Mouse (Mus musculus): ENCODE measurements around the gene Glce. TPM values are rescaled to one million over a fixed set of nuclear protein-coding genes. Genes with fewer than 3 reads are reported as not detected.
A peak's percentile ranks its signal among the peaks of the same experiment; 100 is the strongest.

Gene Glce
- total RNA-seq (2015; ENCODE audit: low replicate concordance): 0.38 and 7.1 TPM in 2 replicates
- 2.2 and 4.3 TPM in 2 replicates for total RNA-seq (2017; ENCODE audit: low replicate concordance)

DNA sequence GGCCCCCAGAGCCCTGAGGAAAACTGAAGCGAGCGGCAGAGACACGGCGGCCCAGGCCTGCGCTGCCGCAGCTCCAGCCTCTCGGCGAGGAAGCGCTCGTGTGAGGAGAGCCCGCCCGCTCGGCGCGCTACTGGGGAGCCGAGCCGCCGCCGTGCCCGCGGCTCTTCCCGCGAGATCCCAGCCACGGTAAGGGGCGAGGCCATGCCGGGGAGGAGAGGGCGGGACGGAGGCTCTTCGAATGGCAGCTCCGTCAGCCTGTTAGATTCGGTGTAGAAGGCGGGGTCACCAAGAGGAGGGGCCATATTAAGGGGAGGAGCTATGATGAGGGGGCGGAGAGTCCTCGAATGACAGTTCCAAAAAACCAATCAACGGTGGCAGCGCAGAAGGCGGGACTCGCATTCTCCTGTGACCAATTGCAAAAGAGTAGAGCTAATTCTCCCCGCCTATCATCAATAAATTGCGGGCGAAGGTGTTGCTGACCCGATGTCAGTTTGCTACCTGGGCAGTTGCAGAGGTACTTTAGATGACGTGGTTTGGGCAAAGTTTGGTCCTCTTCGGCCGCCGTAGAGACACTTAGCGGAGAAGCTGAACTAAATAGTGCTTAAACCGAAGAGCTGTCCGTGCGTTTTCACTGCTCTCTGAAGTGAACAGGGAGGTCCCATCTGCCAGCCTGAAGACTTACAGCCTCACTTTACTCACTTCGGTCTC lies at the start of gene Glce:
Gene Glce (minus strand): TSS at position 148 of the 708 bp plus-strand sequence.
- peak; percentile 97 for ATAC-seq (replicated peaks; ENCODE audit: low FRiP score, poor library complexity, severe bottlenecking)

DNA sequence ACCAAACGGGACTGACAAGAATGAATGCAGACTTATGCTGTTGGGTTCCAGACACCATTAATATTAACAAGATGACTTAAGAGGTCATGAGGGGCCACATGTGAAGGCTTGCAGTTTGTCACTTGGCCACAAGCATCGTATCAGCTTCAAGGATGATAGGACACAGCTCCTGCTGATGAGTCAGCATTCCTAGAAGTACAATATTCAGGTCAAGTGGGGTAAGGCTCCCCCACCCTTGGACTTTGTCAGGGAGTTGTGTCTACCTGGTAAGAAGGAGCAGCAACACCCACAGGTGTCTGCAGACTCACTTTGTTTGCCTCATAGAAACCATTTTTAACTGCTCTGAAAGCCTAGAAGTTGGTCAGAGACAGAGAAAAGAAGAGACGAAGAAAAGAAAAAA lies 49.8 kb upstream of the Glce start:
- ATAC-seq (replicated peaks; ENCODE audit: low FRiP score, poor library complexity, severe bottlenecking): no peak

DNA sequence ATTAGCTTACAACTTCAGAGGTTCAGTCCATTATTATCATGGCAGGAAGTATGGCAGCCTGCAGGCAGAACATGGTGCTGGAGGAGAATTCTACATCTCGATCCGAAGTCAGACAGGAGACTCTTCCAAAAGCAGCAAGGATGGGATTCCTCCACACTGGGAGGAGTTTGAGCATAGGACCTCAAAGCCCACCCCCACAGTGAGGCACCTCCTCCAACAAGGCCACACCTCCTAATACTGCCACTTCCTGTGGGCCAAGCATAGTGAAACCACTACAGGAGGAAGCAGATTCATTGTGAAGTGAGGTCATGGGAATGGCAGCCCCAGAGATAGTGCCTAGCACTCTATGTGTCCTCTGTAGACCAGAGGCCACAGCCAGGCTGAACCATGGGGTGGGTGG lies 48.5 kb upstream of the Glce start:
- no peak for ATAC-seq (replicated peaks; ENCODE audit: low FRiP score, poor library complexity, severe bottlenecking)

DNA sequence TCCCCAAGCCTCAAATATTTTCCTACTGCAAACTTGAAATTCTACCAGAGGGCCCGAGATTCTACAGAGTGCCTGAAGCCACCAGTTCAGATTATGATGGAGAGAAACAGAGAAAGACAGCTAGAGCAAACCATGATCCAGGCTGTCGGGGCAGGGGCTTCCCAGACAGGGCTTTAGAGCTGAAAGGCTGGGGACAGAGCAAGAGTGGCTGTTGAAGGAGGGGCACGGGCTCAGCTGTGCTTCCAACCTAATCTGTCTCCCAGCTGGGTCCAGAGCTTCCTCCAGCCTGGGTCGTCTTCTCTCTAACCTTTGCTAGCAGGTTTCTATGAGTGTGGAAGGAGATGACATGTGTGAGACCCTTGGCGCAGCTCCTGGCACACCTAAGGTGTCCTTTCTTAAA lies 44.2 kb upstream of the Glce start:
- ATAC-seq (replicated peaks; ENCODE audit: low FRiP score, poor library complexity, severe bottlenecking): no peak

DNA sequence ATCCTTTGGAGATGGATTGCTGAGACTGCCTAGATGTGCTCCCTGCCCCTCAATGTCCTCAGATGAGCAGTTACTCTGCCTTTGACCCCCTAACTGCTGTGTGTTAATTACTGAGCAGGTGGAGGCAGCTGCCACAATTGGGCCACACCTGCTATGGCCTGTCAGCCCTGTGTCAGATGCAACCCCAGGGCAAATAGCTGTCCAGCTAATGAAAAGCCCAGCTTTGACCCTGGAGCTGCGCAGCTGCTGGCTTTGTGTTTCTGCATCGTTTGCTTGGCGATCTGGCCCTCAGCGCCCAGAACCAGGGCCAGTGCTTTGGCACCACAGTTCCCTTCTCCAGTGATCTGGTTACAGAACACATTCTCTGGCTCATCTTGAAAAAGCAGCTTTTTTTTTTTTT lies 43.7 kb upstream of the Glce start:
- no peak for ATAC-seq (replicated peaks; ENCODE audit: low FRiP score, poor library complexity, severe bottlenecking)

DNA sequence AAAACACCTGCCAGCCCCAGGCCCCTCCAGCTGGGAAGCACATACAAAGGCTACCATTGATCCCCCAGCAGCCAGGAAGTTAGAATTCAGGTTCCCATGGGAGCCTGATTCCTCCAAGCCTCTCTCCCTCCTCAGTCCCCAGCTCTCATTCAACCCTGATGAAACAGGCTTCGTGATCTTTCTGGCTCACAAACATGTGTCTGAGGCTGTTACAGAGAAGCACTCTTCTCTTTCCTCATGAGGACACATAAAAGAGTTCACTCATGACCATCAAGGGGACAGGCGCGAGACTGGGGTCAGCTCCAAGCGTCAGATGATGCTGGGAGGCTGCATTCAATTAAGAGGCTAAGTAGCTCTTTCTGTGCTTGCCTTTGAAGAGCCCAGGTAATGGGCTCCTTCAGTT lies 40.4 kb upstream of the Glce start:
- ATAC-seq (replicated peaks; ENCODE audit: low FRiP score, poor library complexity, severe bottlenecking): no peak

DNA sequence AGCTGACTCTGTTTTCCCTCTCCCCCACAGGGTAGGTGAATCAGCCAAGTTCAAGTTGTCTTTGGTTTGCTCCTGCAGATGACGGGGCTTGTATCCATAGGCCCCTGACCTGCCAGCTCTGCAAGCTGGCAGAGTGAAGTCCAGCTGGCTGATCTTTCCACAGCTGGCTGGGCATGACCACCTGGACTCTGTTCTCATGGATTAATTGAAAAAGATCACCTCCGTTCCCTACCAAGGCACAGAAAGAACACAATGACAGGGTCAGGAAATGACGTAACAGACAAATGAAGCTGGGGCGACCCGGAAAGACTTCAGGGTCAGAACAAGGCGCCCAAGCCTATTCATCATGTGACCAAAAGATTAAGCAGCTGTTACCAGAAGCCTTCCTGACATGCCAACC lies 38.3 kb upstream of the Glce start:
- ATAC-seq (replicated peaks; ENCODE audit: low FRiP score, poor library complexity, severe bottlenecking): no peak

DNA sequence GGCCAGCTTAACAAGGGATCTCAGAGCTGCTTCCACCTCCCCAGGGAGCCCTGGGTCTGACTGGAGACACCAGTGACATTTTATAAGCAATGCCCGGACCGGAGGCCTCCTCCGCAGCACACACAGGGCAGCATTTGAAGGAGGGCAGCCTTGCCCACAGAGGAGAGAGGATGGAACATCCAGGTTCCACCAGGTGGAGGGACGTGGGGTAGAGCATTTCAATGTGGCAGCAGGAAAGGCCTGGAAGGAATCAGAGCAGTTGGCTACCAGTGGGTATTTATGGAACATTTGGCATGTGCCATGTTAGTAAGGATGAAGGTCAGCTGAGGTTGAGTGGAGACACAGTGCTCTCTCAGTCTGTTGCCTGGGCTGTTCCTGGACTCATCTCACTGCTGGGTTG lies 36.3 kb upstream of the Glce start:
- ATAC-seq (replicated peaks; ENCODE audit: low FRiP score, poor library complexity, severe bottlenecking): no peak

DNA sequence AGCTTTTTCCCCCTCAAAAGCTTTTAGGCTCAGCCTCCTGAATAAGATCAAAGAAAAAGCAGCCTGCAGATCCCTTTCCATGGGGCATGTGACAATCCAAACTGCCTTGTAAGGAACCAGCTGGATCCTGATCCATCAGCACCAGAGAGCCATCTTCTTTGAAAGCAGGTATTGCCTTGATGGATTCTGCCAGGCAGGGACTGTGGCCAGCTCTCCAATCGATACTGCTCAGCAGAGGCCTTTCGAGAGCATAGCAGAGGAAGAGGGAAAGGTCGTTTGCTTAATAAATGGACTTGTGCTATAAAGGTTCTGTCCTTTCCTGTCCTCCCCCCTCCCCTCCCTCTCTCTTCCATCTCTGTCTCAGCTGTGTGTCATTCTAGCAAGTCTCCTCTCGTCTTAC lies 33.4 kb upstream of the Glce start:
- ATAC-seq (replicated peaks; ENCODE audit: low FRiP score, poor library complexity, severe bottlenecking): no peak

DNA sequence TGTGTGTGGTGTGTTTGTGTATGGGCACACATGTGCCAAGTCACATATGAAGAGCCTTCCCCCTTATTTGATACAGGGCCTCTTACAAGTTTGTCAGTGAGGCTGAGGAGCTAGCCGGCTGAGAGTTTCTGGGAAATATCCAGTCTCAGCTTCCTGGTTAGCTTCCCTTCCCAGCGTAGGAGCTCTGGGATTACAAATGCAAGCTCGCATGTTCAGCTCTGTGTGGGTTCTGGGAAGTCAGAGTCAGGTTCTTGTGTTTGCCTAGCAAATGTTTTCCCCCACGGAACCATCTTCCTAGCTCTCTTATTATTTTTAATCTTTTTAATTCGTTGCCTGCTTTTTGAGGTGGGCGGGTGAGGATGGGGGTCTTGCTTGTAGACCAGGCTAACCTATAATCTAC lies 32.9 kb upstream of the Glce start:
- ATAC-seq (replicated peaks; ENCODE audit: low FRiP score, poor library complexity, severe bottlenecking): no peak

DNA sequence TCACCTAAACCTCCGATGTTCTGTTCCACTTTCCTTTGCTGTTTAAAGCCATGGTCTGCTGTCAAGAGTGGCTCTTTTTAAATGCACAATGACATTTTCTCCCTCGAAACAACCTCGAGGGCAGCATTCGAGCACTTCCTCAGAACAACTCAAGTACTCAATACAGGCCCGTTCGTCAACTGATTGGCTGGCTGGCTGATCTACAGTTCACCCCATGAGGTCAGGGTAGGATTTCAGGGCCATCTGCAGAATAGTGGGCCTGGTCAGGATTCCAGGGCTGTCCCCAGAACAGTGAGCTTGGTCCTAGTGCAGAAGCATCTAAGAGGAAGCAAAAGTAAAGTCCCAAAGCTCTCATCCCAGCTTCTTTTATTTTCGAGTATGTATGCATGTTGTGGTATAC lies 32.5 kb upstream of the Glce start:
- ATAC-seq (replicated peaks; ENCODE audit: low FRiP score, poor library complexity, severe bottlenecking): no peak

DNA sequence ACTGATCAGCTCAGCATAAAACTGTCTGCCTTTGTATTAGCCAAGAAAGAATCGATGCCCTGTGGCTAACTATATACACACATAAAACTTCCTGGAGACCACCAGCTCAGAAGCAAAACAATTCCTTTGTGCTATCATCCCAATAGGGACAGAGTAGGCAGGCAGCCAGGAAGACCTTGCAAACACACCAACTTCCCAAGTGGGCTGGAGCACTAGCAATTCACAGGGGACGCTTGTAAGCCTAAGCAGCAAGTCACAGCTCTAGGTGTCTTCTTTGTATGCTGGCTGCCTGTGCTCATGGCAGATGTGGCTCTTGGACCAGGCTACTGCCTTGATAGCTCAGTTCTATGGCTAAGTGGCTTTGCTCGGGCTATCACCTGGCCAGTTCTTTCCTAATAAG lies 32.1 kb upstream of the Glce start:
- ATAC-seq (replicated peaks; ENCODE audit: low FRiP score, poor library complexity, severe bottlenecking): no peak

DNA sequence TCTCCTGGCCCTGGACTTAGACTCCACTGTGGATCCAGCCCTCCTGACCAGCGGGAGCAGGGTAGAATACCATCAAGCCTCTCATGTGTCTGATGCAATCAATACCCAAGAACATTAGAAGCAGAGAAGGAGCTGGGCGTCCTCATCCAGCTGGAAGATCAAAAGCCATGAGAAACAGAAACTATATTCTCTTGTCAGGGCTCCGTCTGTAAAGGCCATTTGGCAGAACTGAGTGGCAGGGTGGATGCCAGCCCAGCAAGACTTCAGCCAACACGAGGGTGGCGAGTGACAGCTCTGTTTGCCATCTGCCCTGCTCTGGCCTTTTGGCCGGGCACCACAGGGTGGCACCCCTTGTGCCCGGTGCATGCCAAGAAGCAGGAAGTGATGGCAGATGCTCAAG lies 30.8 kb upstream of the Glce start:
- no peak for ATAC-seq (replicated peaks; ENCODE audit: low FRiP score, poor library complexity, severe bottlenecking)

DNA sequence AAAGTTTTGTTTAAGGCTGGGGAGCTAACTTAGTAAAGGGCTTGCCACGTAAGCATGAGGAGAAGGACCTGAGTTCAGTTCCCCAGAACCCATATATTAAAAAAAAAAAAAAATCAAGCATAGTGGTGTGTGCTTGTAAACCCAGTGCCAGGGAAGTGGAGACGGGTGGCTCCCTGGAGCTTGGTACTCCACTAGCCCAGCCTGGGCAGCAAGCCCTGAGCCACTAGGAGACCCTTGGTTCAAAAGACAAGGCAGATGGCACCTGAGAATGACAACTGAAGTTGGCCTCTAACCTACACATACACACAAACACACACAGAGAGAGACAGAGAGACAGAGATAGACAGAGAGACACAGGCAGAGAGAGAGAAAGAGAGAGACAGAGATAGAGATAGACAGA lies 30.1 kb upstream of the Glce start:
- ATAC-seq (replicated peaks; ENCODE audit: low FRiP score, poor library complexity, severe bottlenecking): no peak

DNA sequence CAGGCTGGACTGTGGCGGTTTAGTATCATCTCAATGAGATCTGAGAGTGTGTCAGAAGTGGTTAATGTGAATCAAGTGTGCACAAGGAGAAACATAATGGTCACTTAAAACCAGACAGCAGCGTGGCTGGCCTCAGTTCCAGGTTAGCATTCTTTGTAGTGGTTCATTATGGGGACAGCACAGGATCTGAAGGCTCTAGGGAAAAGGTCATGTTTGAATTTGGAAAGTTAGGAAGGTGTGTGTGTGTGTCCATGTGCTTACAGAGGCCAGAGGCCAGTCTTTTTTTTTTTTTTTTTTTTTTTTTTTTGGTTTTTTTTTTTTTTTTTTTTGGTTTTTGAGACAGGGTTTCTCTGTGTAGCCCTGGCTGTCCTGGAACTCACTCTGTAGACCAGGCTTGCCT lies 22.7 kb upstream of the Glce start:
- ATAC-seq (replicated peaks; ENCODE audit: low FRiP score, poor library complexity, severe bottlenecking): no peak

DNA sequence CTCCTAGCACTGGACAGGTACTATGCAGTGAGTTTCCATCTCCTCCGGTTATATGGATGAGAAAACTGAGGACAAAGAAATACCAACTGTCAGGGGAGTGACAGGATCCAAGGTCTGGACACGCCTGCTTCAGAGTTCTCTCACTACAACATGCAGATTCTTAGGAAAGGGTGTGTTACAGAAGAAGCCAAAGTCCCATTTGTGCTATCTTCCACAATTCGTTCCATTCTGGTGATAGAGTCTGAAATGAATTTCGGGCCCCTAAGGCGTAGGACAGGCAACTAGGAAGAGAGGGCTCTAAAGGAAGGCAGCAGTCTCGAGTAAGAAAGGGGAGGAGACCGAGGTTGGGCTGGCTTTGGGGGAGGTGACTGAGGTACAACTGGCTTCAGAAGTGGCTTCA lies 21.0 kb upstream of the Glce start:
- no peak for ATAC-seq (replicated peaks; ENCODE audit: low FRiP score, poor library complexity, severe bottlenecking)

DNA sequence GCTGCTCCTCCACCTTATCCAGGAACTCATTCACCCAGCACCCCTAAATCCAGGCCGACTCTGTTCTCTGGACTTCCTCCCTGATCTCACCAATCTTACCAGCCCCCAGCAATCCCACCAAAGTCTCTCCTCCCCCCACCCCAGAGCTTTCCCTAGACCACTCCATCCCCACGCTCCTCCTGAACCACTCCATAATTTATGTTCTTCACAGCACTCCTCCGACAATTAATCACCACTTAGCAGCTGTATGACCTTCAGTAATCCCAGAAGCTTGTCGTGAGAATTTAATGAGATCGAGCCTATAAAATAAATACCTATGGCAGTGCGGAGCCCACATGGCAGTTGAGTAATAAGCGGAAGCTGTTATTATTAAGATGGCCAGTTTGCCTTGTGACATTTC lies 16.6 kb upstream of the Glce start:
- ATAC-seq (replicated peaks; ENCODE audit: low FRiP score, poor library complexity, severe bottlenecking): no peak

DNA sequence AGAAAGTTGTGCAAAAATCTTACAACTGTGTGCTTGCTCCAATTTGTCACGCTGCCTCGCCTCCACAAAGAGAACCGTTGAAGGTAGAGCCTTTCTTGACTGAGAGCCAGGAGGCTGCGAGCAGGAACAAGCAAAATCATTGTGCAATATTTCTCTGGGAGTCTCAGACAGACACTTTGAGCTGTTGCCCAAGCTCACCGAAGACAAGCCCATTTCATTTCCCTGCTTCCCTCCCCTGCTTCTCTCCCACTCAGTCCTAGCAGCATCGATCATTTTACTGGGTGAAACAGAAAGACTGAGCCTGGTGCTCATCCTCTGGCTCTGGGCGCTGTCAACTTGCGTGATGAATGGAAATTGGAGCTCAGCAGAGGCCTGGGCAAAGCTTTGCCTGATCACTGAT lies 14.8 kb upstream of the Glce start:
- ATAC-seq (replicated peaks; ENCODE audit: low FRiP score, poor library complexity, severe bottlenecking): no peak

DNA sequence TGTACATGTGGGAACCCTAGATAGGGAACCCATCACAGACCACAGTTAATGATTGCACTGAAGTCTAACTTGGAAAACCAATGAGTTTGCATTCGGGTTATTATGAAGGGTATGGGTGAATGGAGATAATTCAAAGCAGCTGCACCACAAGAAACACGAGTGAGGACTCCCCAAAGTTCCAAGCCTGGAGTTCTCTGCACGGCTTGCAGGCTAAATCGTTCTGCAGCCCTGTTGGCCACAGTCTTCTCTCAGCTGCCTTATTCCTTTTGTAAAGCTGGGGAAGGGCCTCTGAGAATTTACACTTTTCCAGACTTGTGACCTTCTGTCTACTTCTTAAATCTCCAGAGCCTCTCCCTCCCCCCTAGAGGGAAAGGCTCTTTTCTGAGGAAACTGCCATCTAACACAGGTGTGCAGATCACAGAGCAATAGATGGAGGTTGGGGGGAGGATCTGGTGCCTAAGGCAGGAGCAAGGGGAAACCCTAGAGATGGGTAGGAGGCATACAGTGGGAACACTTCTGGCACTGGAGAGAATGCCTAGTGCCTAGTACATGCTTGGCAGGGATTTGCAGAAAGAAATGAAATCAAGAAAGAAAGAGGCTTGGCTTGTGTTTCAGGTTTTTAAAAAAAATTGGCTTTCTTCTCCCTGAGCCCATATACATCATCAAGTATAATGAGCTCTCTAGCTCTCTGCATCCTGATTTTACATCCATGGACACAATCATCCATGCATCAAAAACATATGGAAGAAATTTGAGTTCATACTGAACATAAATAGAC lies 9.7 kb upstream of the Glce start:
- no peak for ATAC-seq (replicated peaks; ENCODE audit: low FRiP score, poor library complexity, severe bottlenecking)

DNA sequence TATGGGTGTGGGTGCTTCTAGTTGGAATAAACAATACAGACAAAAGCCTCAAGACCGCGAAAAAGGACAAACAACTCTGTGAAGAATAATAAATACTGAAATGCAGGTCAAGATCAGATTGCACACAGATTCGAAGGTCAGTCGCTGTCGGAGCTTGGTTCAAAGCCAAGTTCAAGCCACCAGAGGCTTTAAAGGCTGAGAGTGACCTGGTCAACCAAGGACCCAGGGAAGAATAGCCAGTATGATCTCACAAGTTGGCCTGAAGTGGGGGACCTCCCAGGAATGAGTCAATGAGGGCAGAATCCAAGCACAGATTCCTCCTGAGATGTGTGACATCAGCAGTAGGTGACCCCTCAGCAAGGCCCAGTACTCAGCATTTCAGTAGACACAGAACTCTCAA lies 8.3 kb upstream of the Glce start:
- no peak for ATAC-seq (replicated peaks; ENCODE audit: low FRiP score, poor library complexity, severe bottlenecking)

DNA sequence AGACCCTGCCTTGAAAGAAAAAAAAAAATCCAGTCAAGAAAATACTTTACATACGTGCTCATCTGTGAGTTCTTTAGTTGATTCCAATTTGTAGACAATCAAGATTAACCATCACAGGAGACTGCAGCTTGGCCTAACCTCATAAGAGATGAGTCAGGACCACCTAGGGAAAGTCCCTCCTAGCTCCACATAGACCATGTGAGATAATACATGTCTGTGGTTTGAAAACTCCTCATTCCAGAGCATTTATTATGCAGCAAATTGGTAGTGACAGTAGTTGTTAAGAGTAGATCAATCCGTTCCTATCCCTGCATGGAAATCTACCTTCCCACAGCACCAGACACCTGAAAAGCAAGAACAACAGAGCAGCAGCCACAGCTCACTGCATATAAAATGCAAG lies 5.6 kb upstream of the Glce start:
- ATAC-seq (replicated peaks; ENCODE audit: low FRiP score, poor library complexity, severe bottlenecking): no peak
